Comparison of ENCODE assay signal across 8 mouse cellular contexts in the genomic region with DNA sequence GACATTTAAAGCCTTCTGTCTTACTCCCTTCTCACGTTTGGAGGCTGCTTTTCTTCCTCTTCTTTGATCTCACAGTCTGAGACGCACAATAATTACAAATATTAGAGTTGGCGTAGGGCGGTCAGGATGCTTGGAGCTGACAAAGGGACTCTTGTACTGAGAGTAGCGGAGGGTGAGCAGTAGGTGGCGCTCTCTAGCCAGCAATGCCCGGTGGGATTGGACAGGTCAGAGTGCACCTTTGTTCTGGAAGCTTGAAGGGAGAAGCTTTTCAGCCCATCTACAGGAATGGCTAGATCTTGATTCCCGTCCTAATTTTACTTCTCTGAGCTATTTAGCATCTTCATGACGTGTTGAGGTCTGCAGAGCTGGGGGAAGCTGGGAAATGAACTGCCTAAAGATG.
DNase-seq lines count a peak whose midpoint lies in the region; ATAC-seq lines count a peak whose summit lies in the region.

No protein-coding gene starts in this region.

- H3K9ac ChIP-seq in forebrain, embryonic 15.5 days (replicated peaks), result peak overlapping the region; percentile 8

- peaks cover 5% of the 10 kb centered on the region; the same call in 1 of the 2 replicates for H3K27me3 ChIP-seq in forebrain, embryonic 15.5 days

- no peaks in the 10 kb centered on the region for H3K9me3 ChIP-seq in forebrain, embryonic 15.5 days

- peak; percentile 60 for DNase-seq in ES-CJ7 (ENCODE audit: low read depth, low spot score)
- DNase-seq in layer of hippocampus, adult 8-10 months (ENCODE audit: low spot score in 2 of 2), result peak; percentile 51 to 79
- peak; percentile 87 for DNase-seq in lung, postnatal 10 days
- DNase-seq in retina, adult 2 months (ENCODE audit: low read depth, low spot score), result peak; percentile 28
- DNase-seq in thymus, postnatal 14 days, result peak; percentile 74

- 3% methylated on average over 9 of the region's 9 CpGs for WGBS in forebrain, embryonic 15.5 days

- no peak overlapping the region for H3K27ac ChIP-seq in forebrain, embryonic 15.5 days (replicated peaks)

- H3K4me3 ChIP-seq in forebrain, embryonic 15.5 days, result no peak overlapping the region

- 0 out of 2 replicates have a peak, but pooled peaks cover 6% of the 10 kb centered on the region for H3K4me1 ChIP-seq in forebrain, embryonic 15.5 days

- ATAC-seq in cerebellum, adult (ENCODE audit: insufficient number of reproducible peaks, low FRiP score, low TSS enrichment), result peak; percentile 74; the same call in 1 of the 2 replicates
- peak; percentile 91 for ATAC-seq in forebrain, embryonic 15.5 days (replicated peaks)
- ATAC-seq in hematopoietic stem cell, adult 5-6 weeks (replicated peaks in 1 of 2; ENCODE audit: insufficient read depth in 1 of 2, low FRiP score in 2 of 2, low TSS enrichment in 1 of 2, low read depth in 1 of 2, poor library complexity in 2 of 2, severe bottlenecking in 2 of 2), result peak; percentile 77 to 84

- H3K36me3 ChIP-seq in forebrain, embryonic 15.5 days, result no peaks in the 10 kb centered on the region

- H3K4me2 ChIP-seq in forebrain, embryonic 15.5 days (replicated peaks), result no peak overlapping the region

Comparison
In these comparisons a context has a peak if more than half of its experiments do, and no peak if none do; other contexts are left out.
1. DNase-seq: peak in every context shown above with its lines; median percentile 87 in lung, postnatal 10 days; 74 in thymus, postnatal 14 days; 65 in layer of hippocampus, adult 8-10 months; 60 in ES-CJ7; 28 in retina, adult 2 months.